Mouse (Mus musculus): ENCODE measurements around the gene B4gat1. TPM values are rescaled to one million over a fixed set of nuclear protein-coding genes. Genes with fewer than 3 reads are reported as not detected.

Gene B4gat1
- polyA plus RNA-seq, 1 experiment from 2014 or later, result 65.1 TPM

DNA sequence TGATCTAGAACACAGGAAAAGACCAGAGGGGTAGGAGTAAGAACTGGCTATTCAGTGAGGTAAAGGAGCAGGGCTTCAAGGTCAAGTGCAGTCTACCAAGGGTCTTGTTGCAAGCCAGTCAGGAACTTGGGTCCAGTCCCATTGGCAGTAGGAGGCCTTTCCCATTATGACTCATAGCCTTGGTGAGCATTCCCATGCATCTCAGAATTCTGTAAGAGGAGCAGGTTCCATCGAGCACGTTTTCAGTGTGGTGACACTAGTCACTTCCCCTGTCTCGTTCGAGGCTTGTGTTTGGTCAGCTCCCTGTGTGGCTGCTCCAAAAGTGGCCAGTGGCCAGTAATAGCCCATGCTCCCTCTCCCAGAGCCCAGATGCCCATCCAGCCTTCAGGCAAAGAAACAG is 6.9 kb downstream of the B4gat1 start:
- Histone ChIP-seq H3K9me3 (ENCODE audit: low read length) (no peaks in the 10 kb centered on the region), H3K27ac (ENCODE audit: low read length) (no peak overlapping the region), H3K4me3 (ENCODE audit: low read length) (no peak overlapping the region), H3K36me3 (ENCODE audit: insufficient read depth, low read length) (peaks cover 13% of the 10 kb centered on the region; the same call in 1 of the 2 replicates), H3K27me3 (ENCODE audit: insufficient read depth, low read length) (no peaks in the 10 kb centered on the region), H3K4me1 (ENCODE audit: insufficient read depth, low read length) (peaks cover 22% of the 10 kb centered on the region), H3K4me2 (replicated peaks; ENCODE audit: low read depth, low read length) (no peak overlapping the region), H3K9ac (replicated peaks; ENCODE audit: low read length) (no peak overlapping the region)
- ATAC-seq (ENCODE audit: low FRiP score, low TSS enrichment), result no peak
- WGBS, result 82% methylated on average over 4 of the region's 4 CpGs

- peaks cover 7% of the 10 kb centered on the region; the same call in 1 of the 2 replicates for H3K27me3 ChIP-seq (ENCODE audit: insufficient read depth, low read length)
- WGBS, result 85% methylated on average over 14 of the region's 14 CpGs
- no peak overlapping the region for H3K9ac ChIP-seq (replicated peaks; ENCODE audit: low read length)
- H3K27ac ChIP-seq (ENCODE audit: low read length), result no peak overlapping the region
- peaks cover 31% of the 10 kb centered on the region for H3K4me1 ChIP-seq (ENCODE audit: insufficient read depth, low read length)
- H3K4me2 ChIP-seq (replicated peaks; ENCODE audit: low read depth, low read length), result no peak overlapping the region
- no peak for ATAC-seq (ENCODE audit: low FRiP score, low TSS enrichment)
- no peak overlapping the region for H3K4me3 ChIP-seq (ENCODE audit: low read length)
- no peaks in the 10 kb centered on the region for H3K9me3 ChIP-seq (ENCODE audit: low read length)
- peaks cover 13% of the 10 kb centered on the region; the same call in 1 of the 2 replicates for H3K36me3 ChIP-seq (ENCODE audit: insufficient read depth, low read length)
These were observed 9.8 kb downstream of the B4gat1 start for GRCm38 (mm10) chr19:5048138-5049056.

DNA sequence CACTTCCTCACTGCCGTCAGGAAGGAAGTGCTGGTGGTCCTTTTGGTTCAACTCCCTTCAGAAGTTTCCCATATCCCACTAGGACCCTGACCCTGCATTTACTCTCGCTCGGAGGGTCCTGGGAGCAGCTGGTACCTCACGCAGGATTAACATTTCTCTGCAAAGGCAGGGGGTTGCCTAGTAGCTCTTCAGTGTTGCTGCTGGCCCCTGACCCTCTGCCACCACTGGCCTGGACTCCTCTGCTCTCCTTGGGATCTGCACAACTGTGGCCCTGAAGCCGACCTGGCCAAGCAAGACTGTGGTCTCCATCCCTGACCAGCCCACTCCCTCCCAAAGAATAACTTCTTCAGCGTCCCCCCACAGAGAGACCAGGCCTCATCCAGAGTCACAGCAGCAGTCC is 10.7 kb downstream of the B4gat1 start:
- Histone ChIP-seq H3K9me3 (ENCODE audit: low read length) (no peaks in the 10 kb centered on the region), H3K27ac (ENCODE audit: low read length) (no peak overlapping the region), H3K9ac (replicated peaks; ENCODE audit: low read length) (no peak overlapping the region), H3K4me1 (ENCODE audit: insufficient read depth, low read length) (peaks cover 31% of the 10 kb centered on the region), H3K4me2 (replicated peaks; ENCODE audit: low read depth, low read length) (no peak overlapping the region), H3K27me3 (ENCODE audit: insufficient read depth, low read length) (peaks cover 7% of the 10 kb centered on the region; the same call in 1 of the 2 replicates), H3K36me3 (ENCODE audit: insufficient read depth, low read length) (peaks cover 9% of the 10 kb centered on the region; the same call in 1 of the 2 replicates), H3K4me3 (ENCODE audit: low read length) (no peak overlapping the region)
- 79% methylated on average over 6 of the region's 6 CpGs for WGBS
- ATAC-seq (ENCODE audit: low FRiP score, low TSS enrichment), result no peak

GRCm38 (mm10) chr19:5050047-5050905 is 11.7 kb downstream of the B4gat1 start, which contains the start of gene Rin1:
TSS of gene Rin1 (plus strand) at chr19:5050481.
- peak; percentile 52 for ATAC-seq (ENCODE audit: low FRiP score, low TSS enrichment)
- Histone ChIP-seq H3K36me3 (ENCODE audit: insufficient read depth, low read length) (peaks cover 9% of the 10 kb centered on the region; the same call in 1 of the 2 replicates), H3K4me1 (ENCODE audit: insufficient read depth, low read length) (peaks cover 31% of the 10 kb centered on the region), H3K27ac (ENCODE audit: low read length) (peak within 1 kb of the TSS; percentile 11; the same call in 1 of the 2 replicates), H3K4me3 (ENCODE audit: low read length) (peak within 1 kb of the TSS; percentile 43), H3K9me3 (ENCODE audit: low read length) (no peaks in the 10 kb centered on the region), H3K4me2 (replicated peaks; ENCODE audit: low read depth, low read length) (peak within 1 kb of the TSS; percentile 46), H3K9ac (replicated peaks; ENCODE audit: low read length) (peak within 1 kb of the TSS; percentile 51), H3K27me3 (ENCODE audit: insufficient read depth, low read length) (peaks cover 7% of the 10 kb centered on the region; the same call in 1 of the 2 replicates)
- 14% methylated on average over 14 of the region's 14 CpGs for WGBS

- peaks cover 9% of the 10 kb centered on the region; the same call in 1 of the 2 replicates for H3K36me3 ChIP-seq (ENCODE audit: insufficient read depth, low read length)
- 9% methylated on average over 17 of the region's 17 CpGs for WGBS
- H3K4me1 ChIP-seq (ENCODE audit: insufficient read depth, low read length), result peaks cover 31% of the 10 kb centered on the region
- H3K4me3 ChIP-seq (ENCODE audit: low read length), result peak overlapping the region; percentile 43
- H3K9ac ChIP-seq (replicated peaks; ENCODE audit: low read length), result peak overlapping the region; percentile 51
- H3K27me3 ChIP-seq (ENCODE audit: insufficient read depth, low read length), result peaks cover 7% of the 10 kb centered on the region; the same call in 1 of the 2 replicates
- ATAC-seq (ENCODE audit: low FRiP score, low TSS enrichment), result peak; percentile 28
- H3K9me3 ChIP-seq (ENCODE audit: low read length), result no peaks in the 10 kb centered on the region
- H3K27ac ChIP-seq (ENCODE audit: low read length), result peak overlapping the region; percentile 11; the same call in 1 of the 2 replicates
- H3K4me2 ChIP-seq (replicated peaks; ENCODE audit: low read depth, low read length), result peak overlapping the region; percentile 46
These were observed 12.4 kb downstream of the B4gat1 start for GRCm38 (mm10) chr19:5051031-5051430.

DNA sequence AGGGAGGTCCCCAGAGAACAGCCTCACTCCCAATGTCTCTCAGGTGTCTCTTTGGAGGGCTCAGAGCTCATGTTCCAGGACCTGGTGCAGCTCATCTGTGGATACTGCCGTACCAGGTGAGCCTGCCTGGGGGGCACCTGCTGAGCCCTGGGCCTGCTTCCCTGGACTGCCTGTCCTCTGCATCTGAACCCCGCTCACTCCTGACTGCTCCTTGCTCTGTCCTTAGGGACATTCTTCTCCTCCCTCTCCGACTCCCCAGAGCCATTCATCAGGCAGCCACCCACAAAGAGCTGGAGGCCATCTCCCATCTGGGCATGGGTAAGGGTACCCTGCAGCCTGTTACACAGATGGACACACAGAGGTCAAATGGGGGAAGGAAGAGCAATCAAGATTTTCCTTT is 12.9 kb downstream of the B4gat1 start:
- ATAC-seq (ENCODE audit: low FRiP score, low TSS enrichment), result no peak
- Histone ChIP-seq H3K9ac (replicated peaks; ENCODE audit: low read length) (peak overlapping the region; percentile 51), H3K27ac (ENCODE audit: low read length) (peak overlapping the region; percentile 11; the same call in 1 of the 2 replicates), H3K4me3 (ENCODE audit: low read length) (peak overlapping the region; percentile 43), H3K27me3 (ENCODE audit: insufficient read depth, low read length) (peaks cover 7% of the 10 kb centered on the region; the same call in 1 of the 2 replicates), H3K4me2 (replicated peaks; ENCODE audit: low read depth, low read length) (peak overlapping the region; percentile 46), H3K4me1 (ENCODE audit: insufficient read depth, low read length) (peaks cover 35% of the 10 kb centered on the region), H3K9me3 (ENCODE audit: low read length) (no peaks in the 10 kb centered on the region), H3K36me3 (ENCODE audit: insufficient read depth, low read length) (peaks cover 9% of the 10 kb centered on the region; the same call in 1 of the 2 replicates)
- WGBS, result 44% methylated on average over 3 of the region's 3 CpGs

- H3K4me2 ChIP-seq (replicated peaks; ENCODE audit: low read depth, low read length), result peak overlapping the region; percentile 46
- H3K36me3 ChIP-seq (ENCODE audit: insufficient read depth, low read length), result peaks cover 7% of the 10 kb centered on the region; the same call in 1 of the 2 replicates
- no peak overlapping the region for H3K27ac ChIP-seq (ENCODE audit: low read length)
- H3K9me3 ChIP-seq (ENCODE audit: low read length), result no peaks in the 10 kb centered on the region
- H3K27me3 ChIP-seq (ENCODE audit: insufficient read depth, low read length), result peaks cover 7% of the 10 kb centered on the region; the same call in 1 of the 2 replicates
- H3K4me1 ChIP-seq (ENCODE audit: insufficient read depth, low read length), result peaks cover 37% of the 10 kb centered on the region
- WGBS, result 23% methylated on average over 25 of the region's 25 CpGs
- H3K4me3 ChIP-seq (ENCODE audit: low read length), result no peak overlapping the region
- ATAC-seq (ENCODE audit: low FRiP score, low TSS enrichment), result no peak
- H3K9ac ChIP-seq (replicated peaks; ENCODE audit: low read length), result no peak overlapping the region
These were observed 13.7 kb downstream of the B4gat1 start for GRCm38 (mm10) chr19:5052166-5052822.

GRCm38 (mm10) chr19:5052853-5053252 is 14.2 kb downstream of the B4gat1 start:
- no peak for ATAC-seq (ENCODE audit: low FRiP score, low TSS enrichment)
- H3K4me3 ChIP-seq (ENCODE audit: low read length), result no peak overlapping the region
- no peaks in the 10 kb centered on the region for H3K9me3 ChIP-seq (ENCODE audit: low read length)
- peaks cover 4% of the 10 kb centered on the region; the same call in 1 of the 2 replicates for H3K36me3 ChIP-seq (ENCODE audit: insufficient read depth, low read length)
- no peak overlapping the region for H3K27ac ChIP-seq (ENCODE audit: low read length)
- WGBS, result 67% methylated on average over 17 of the region's 17 CpGs
- H3K27me3 ChIP-seq (ENCODE audit: insufficient read depth, low read length), result peaks cover 7% of the 10 kb centered on the region; the same call in 1 of the 2 replicates
- peaks cover 39% of the 10 kb centered on the region for H3K4me1 ChIP-seq (ENCODE audit: insufficient read depth, low read length)
- H3K4me2 ChIP-seq (replicated peaks; ENCODE audit: low read depth, low read length), result no peak overlapping the region
- H3K9ac ChIP-seq (replicated peaks; ENCODE audit: low read length), result no peak overlapping the region

- no peak overlapping the region for H3K4me3 ChIP-seq (ENCODE audit: low read length)
- WGBS, result 24% methylated on average over 9 of the region's 9 CpGs
- H3K27ac ChIP-seq (ENCODE audit: low read length), result no peak overlapping the region
- H3K36me3 ChIP-seq (ENCODE audit: insufficient read depth, low read length), result peaks cover 4% of the 10 kb centered on the region; the same call in 1 of the 2 replicates
- H3K9me3 ChIP-seq (ENCODE audit: low read length), result no peaks in the 10 kb centered on the region
- ATAC-seq (ENCODE audit: low FRiP score, low TSS enrichment), result no peak
- peaks cover 7% of the 10 kb centered on the region; the same call in 1 of the 2 replicates for H3K27me3 ChIP-seq (ENCODE audit: insufficient read depth, low read length)
- no peak overlapping the region for H3K9ac ChIP-seq (replicated peaks; ENCODE audit: low read length)
- H3K4me1 ChIP-seq (ENCODE audit: insufficient read depth, low read length), result peaks cover 50% of the 10 kb centered on the region
- H3K4me2 ChIP-seq (replicated peaks; ENCODE audit: low read depth, low read length), result no peak overlapping the region
These were observed 15.3 kb downstream of the B4gat1 start for GRCm38 (mm10) chr19:5053909-5054308.
